Mouse (Mus musculus): ENCODE results near the gene Foxs1. TPM values are rescaled to one million over a fixed set of nuclear protein-coding genes. Genes with fewer than 3 reads are reported as not detected.

Foxs1 gene
- polyA plus RNA-seq, 1 experiment from 2014 or later: 5.3 TPM

DNA sequence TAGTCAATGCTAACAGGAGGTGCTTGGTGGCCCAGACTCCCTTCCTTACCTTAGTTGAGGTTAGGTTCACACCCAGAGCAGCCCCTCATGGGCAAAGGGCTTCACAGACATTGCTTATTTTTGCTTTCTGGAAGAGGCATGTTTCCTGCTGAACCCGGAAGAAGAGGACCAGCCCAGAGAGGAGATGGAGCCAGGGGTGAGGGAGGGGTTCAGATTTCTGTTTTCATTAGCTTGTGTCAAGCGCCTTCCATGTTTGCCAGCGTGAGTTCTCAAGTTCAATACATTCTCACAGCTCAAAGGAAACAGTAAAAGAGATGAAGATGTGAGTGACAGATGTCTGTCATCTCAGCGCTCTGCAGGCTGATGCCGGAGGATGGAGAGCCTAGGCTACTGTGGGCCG, 23.2 kb downstream of the Foxs1 start:
- Histone ChIP-seq H3K9ac (ENCODE audit: low read length) (no peak overlapping the region), H3K36me3 (ENCODE audit: control insufficient read depth, insufficient read depth, low read length) (no peaks in the 10 kb centered on the region), H3K27ac (ENCODE audit: low read length) (no peak overlapping the region), H3K4me3 (replicated peaks; ENCODE audit: low read length) (no peak overlapping the region), H3K4me1 (ENCODE audit: control insufficient read depth, insufficient read depth, low read length) (peaks cover 24% of the 10 kb centered on the region), H3K4me2 (ENCODE audit: low read depth, low read length) (no peak overlapping the region), H3K9me3 (replicated peaks; ENCODE audit: control insufficient read depth, low read length) (no peaks in the 10 kb centered on the region), H3K27me3 (ENCODE audit: control insufficient read depth, insufficient read depth, low read length) (peaks cover 37% of the 10 kb centered on the region)
- ATAC-seq (ENCODE audit: insufficient read depth, low FRiP score): no peak
- 73% methylated on average over 6 of the region's 6 CpGs for WGBS

DNA sequence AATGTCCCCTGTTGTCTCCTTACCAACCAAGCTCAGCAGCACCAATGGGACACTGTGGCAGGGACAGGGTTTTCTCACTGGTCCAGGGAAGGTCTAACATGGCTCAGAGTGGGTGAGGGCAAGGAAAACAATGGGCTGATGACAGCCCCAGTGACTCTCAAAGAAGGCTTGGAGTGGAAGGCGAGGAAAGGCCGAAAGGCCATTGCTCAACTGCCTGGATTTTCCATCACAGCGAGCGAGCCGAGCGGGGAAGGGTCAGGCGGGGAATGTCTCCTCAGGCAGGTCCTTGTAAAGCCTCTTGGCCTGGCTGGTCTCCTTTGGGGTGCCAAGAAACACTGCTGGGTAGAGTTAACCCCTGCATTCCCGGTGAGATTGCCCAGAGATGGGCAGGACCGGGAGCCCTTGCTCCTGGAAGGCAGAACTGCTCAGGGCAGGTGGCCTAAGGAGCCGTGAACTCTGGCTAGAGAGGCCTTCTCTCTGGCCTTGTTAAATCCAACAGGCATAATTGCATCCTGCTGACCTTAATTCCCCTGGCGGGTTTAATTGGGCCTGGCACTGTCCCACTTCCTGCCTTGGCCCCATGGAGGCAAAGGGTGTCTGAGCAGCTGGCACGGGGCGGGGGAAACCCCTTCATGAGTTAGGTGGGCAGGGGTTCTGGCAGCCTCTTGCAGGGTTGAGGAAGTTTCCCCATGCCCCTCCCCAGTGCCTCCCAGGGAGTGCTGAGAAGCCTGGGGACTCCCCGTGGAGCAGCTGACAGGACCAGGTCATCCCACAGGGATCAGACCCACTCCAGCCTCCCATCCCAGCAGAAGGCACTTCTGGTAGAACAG, 25.7 kb downstream of the Foxs1 start:
- ATAC-seq (ENCODE audit: insufficient read depth, low FRiP score): no peak
- peaks cover 20% of the 10 kb centered on the region for H3K27me3 ChIP-seq (ENCODE audit: control insufficient read depth, insufficient read depth, low read length)
- H3K27ac ChIP-seq (ENCODE audit: low read length): no peak overlapping the region
- 68% methylated on average over 14 of the region's 14 CpGs for WGBS
- H3K36me3 ChIP-seq (ENCODE audit: control insufficient read depth, insufficient read depth, low read length): no peaks in the 10 kb centered on the region
- H3K9me3 ChIP-seq (replicated peaks; ENCODE audit: control insufficient read depth, low read length): no peaks in the 10 kb centered on the region
- H3K4me2 ChIP-seq (ENCODE audit: low read depth, low read length): no peak overlapping the region
- H3K9ac ChIP-seq (ENCODE audit: low read length): no peak overlapping the region
- H3K4me1 ChIP-seq (ENCODE audit: control insufficient read depth, insufficient read depth, low read length): peaks cover 22% of the 10 kb centered on the region
- no peak overlapping the region for H3K4me3 ChIP-seq (replicated peaks; ENCODE audit: low read length)

DNA sequence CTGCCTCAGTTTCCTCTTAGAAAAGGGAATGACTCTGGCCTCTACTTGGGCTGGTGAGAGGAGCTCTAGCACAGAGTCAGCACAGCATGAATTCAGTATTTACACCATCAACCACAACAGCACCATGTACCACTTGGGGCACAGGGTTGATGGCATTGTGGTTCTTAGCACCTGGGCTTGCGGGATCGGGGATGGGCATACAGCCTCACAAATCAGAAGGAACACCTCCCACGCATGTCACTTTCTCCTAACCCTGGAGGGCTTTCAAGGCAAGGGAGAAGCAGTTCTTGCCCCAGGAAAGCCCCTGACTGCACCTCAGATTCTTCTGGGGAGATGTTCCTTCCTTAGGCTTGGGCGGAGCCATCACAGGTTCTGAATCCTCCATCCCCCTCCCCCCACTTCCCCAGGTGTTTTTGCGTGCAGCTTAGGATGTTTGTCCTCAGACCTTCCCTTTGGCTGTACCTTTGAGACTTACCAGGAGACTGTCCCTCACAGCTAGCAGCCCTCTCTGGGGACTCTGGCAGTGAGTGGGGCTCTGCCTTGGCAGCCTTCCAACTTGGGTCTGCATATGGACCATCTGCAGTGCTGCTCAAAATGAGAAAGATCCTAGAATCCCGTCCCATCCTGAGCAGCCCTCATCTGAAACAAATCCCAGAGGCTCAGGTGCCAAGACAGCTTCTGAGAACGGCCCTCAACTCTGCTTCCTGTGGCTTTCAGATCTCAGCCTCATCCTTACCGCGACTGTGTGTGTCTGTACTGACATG, 26.6 kb downstream of the Foxs1 start:
- ATAC-seq (ENCODE audit: insufficient read depth, low FRiP score): no peak
- Histone ChIP-seq H3K9me3 (replicated peaks; ENCODE audit: control insufficient read depth, low read length) (no peaks in the 10 kb centered on the region), H3K9ac (ENCODE audit: low read length) (no peak overlapping the region), H3K4me1 (ENCODE audit: control insufficient read depth, insufficient read depth, low read length) (peaks cover 22% of the 10 kb centered on the region), H3K36me3 (ENCODE audit: control insufficient read depth, insufficient read depth, low read length) (no peaks in the 10 kb centered on the region), H3K4me2 (ENCODE audit: low read depth, low read length) (no peak overlapping the region), H3K4me3 (replicated peaks; ENCODE audit: low read length) (no peak overlapping the region), H3K27me3 (ENCODE audit: control insufficient read depth, insufficient read depth, low read length) (peaks cover 11% of the 10 kb centered on the region; the same call in 1 of the 2 replicates), H3K27ac (ENCODE audit: low read length) (no peak overlapping the region)
- WGBS: 49% methylated on average over 9 of the region's 9 CpGs

DNA sequence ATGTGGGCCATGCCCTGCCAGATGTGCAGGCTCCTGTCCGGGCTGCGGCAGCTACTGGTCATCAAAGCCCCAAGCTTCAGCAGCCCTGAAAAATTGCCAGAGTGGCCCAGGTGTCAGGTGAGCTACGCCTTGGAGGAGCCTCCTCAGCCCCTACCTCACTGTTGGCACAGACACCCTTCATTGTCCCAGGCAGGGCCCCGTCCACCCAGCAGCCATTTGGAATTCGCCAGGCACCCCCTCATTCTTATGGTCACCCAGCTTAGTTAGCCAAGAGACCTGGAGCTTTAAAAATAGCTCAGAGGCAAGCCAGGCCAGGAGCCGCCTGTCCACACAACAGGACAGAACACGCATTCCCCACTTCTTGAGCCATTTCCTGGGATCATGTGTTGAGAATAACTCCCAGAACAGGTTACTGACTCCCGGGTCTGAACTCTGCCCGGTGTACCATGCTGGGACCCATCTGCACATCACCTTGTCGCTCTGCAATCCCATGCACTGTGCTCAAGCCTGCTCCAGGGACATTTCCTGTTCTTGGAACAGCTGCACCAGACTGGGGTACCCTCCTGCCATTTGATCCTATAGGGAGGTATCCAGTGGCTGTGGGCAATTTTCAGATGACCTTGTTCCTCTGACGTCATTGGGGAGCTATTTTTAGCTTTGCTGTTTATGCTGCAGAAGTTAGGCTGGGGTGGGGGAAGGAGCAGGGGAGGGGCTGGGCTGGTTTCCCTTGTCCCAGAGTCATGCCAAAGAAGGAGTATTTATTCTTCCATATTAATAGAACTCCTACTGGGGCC, 27.8 kb downstream of the Foxs1 start:
- Histone ChIP-seq H3K36me3 (ENCODE audit: control insufficient read depth, insufficient read depth, low read length) (no peaks in the 10 kb centered on the region), H3K4me1 (ENCODE audit: control insufficient read depth, insufficient read depth, low read length) (peaks cover 22% of the 10 kb centered on the region), H3K4me2 (ENCODE audit: low read depth, low read length) (no peak overlapping the region), H3K27ac (ENCODE audit: low read length) (no peak overlapping the region), H3K9ac (ENCODE audit: low read length) (no peak overlapping the region), H3K4me3 (replicated peaks; ENCODE audit: low read length) (no peak overlapping the region), H3K9me3 (replicated peaks; ENCODE audit: control insufficient read depth, low read length) (no peaks in the 10 kb centered on the region), H3K27me3 (ENCODE audit: control insufficient read depth, insufficient read depth, low read length) (no peaks in the 10 kb centered on the region)
- 46% methylated on average over 11 of the region's 11 CpGs for WGBS
- ATAC-seq (ENCODE audit: insufficient read depth, low FRiP score): peak; percentile 33; the same call in 1 of the 2 replicates

DNA sequence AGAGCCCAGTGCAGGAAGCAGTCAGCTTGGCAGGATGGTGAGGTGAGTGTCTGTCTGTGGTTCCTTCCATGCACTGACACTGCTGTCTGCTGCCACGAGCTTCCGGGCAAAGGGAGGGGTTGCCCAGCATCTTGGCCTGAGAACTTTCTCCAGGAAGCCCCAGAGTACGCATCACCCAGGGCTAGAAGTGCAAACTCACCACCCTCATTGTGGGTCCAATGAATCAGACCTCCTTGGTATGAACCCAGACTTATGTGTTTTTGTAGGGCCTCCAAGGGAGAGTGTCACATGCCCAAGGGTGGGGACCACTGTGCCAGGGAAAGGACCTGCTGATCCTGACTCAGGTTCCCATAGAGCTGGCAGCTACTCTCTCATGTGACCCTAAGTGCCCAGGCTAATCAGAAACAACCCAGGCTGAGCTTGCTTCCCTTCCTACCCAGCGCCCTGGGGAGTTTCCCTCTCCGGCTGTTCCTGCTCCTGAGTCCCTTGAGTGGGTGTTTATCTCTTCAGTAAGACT, 28.8 kb downstream of the Foxs1 start:
- H3K27ac ChIP-seq (ENCODE audit: low read length): no peak overlapping the region
- no peaks in the 10 kb centered on the region for H3K9me3 ChIP-seq (replicated peaks; ENCODE audit: control insufficient read depth, low read length)
- WGBS: 57% methylated on average over 5 of the region's 5 CpGs
- H3K9ac ChIP-seq (ENCODE audit: low read length): no peak overlapping the region
- H3K27me3 ChIP-seq (ENCODE audit: control insufficient read depth, insufficient read depth, low read length): no peaks in the 10 kb centered on the region
- no peak overlapping the region for H3K4me2 ChIP-seq (ENCODE audit: low read depth, low read length)
- ATAC-seq (ENCODE audit: insufficient read depth, low FRiP score): no peak
- H3K4me3 ChIP-seq (replicated peaks; ENCODE audit: low read length): no peak overlapping the region
- H3K4me1 ChIP-seq (ENCODE audit: control insufficient read depth, insufficient read depth, low read length): peaks cover 22% of the 10 kb centered on the region
- H3K36me3 ChIP-seq (ENCODE audit: control insufficient read depth, insufficient read depth, low read length): no peaks in the 10 kb centered on the region

DNA sequence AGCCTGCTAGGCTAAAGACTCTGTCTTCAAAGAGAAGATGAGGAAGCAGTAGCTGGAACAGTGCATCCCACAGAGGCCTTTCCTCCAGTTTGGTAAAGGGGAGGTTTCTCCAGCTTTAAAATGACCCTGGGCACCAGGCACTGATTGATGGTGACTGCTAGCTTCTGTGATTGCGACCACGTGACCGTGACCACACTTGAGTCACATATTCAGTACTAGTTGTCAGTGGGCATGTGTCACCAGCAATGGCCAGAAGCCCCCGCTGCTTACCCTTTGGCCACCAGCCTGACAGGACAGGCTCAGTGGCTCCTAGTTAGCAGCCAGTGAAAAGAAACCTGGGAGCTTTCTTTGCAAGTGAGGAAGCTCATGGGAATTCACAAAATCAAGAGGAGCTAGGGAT, 29.4 kb downstream of the Foxs1 start:
- no peaks in the 10 kb centered on the region for H3K27me3 ChIP-seq (ENCODE audit: control insufficient read depth, insufficient read depth, low read length)
- H3K9me3 ChIP-seq (replicated peaks; ENCODE audit: control insufficient read depth, low read length): no peaks in the 10 kb centered on the region
- H3K4me2 ChIP-seq (ENCODE audit: low read depth, low read length): no peak overlapping the region
- whole genome bisulfite sequencing: 70% methylated on average over 4 of the region's 4 CpGs
- H3K4me1 ChIP-seq (ENCODE audit: control insufficient read depth, insufficient read depth, low read length): peaks cover 22% of the 10 kb centered on the region
- no peak overlapping the region for H3K4me3 ChIP-seq (replicated peaks; ENCODE audit: low read length)
- no peak overlapping the region for H3K27ac ChIP-seq (ENCODE audit: low read length)
- ATAC-seq (ENCODE audit: insufficient read depth, low FRiP score): no peak
- H3K9ac ChIP-seq (ENCODE audit: low read length): no peak overlapping the region
- no peaks in the 10 kb centered on the region for H3K36me3 ChIP-seq (ENCODE audit: control insufficient read depth, insufficient read depth, low read length)

DNA sequence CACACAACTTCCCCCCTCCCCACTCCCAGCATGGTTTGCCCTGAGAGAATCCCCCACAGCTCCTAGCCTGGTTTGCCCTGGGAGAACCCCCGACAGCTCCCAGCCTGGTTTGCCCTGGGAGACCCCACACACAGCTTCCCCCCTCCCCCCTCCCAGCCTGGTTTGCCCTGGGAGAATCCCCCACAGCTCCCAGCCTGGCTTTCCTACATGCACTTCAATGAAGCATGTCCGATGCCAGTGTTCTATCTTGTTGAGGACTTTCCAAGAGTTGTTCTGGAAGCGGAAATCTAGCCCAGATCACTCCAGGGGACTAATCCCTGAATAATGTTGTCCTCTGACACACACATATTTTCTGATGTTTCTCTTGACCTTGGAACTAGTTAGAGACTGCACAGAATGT, 30.4 kb downstream of the Foxs1 start:
- WGBS: 41% methylated on average over 3 of the region's 3 CpGs
- Histone ChIP-seq H3K4me1 (ENCODE audit: control insufficient read depth, insufficient read depth, low read length) (peaks cover 22% of the 10 kb centered on the region), H3K27me3 (ENCODE audit: control insufficient read depth, insufficient read depth, low read length) (no peaks in the 10 kb centered on the region), H3K9me3 (replicated peaks; ENCODE audit: control insufficient read depth, low read length) (no peaks in the 10 kb centered on the region), H3K27ac (ENCODE audit: low read length) (no peak overlapping the region), H3K4me2 (ENCODE audit: low read depth, low read length) (no peak overlapping the region), H3K36me3 (ENCODE audit: control insufficient read depth, insufficient read depth, low read length) (no peaks in the 10 kb centered on the region), H3K4me3 (replicated peaks; ENCODE audit: low read length) (no peak overlapping the region), H3K9ac (ENCODE audit: low read length) (no peak overlapping the region)
- no peak for ATAC-seq (ENCODE audit: insufficient read depth, low FRiP score)

DNA sequence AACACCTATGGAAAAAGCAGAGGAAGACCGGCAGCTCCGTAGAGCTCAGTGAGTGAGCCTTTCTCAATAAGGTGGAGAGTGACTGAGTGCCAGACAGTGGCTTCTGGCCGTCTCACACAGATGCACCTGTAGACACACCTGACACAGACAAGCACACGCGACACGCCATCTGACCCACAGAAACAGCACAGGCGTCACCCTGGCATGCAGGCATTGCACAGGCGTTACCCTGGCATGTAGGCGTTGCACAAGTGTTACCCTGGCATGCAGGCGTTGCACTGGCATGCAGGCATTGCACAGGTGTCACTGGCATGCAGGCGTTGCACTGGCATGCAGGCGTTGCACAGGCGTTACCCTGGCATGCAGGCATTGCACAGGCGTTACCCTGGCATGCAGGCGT, 31.7 kb downstream of the Foxs1 start:
- no peaks in the 10 kb centered on the region for H3K9me3 ChIP-seq (replicated peaks; ENCODE audit: control insufficient read depth, low read length)
- H3K9ac ChIP-seq (ENCODE audit: low read length): no peak overlapping the region
- ATAC-seq (ENCODE audit: insufficient read depth, low FRiP score): no peak
- H3K27me3 ChIP-seq (ENCODE audit: control insufficient read depth, insufficient read depth, low read length): no peaks in the 10 kb centered on the region
- no peaks in the 10 kb centered on the region for H3K36me3 ChIP-seq (ENCODE audit: control insufficient read depth, insufficient read depth, low read length)
- peaks cover 10% of the 10 kb centered on the region for H3K4me1 ChIP-seq (ENCODE audit: control insufficient read depth, insufficient read depth, low read length)
- no peak overlapping the region for H3K4me2 ChIP-seq (ENCODE audit: low read depth, low read length)
- H3K4me3 ChIP-seq (replicated peaks; ENCODE audit: low read length): no peak overlapping the region
- H3K27ac ChIP-seq (ENCODE audit: low read length): no peak overlapping the region
- 88% methylated on average over 15 of the region's 15 CpGs for WGBS

Data from stomach, embryonic 16.5 days (tissue).